Mouse (Mus musculus): ENCODE results near the gene Zbtb39.

Gene Zbtb39

DNA sequence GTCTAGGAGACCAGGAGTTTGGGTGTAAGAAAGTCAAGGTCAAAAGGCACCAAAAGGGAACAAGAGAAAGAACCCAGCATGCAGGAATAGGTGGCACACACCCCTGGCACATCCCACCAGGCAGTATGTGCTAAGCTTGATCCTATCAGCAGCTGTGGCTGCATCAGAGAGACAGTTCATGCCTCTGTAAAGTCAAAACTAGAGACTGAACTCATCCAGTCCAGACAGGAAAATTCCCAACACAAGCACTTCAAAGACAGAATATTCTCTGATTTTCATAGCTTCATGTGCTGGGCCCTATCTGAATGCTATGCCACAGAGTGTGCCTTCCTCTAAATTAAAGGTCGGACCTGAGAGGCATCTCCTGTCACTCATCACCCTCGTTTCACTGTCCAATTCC, 1.8 kb upstream of the Zbtb39 start:
- 36% methylated on average over 2 of the region's 2 CpGs for WGBS

DNA sequence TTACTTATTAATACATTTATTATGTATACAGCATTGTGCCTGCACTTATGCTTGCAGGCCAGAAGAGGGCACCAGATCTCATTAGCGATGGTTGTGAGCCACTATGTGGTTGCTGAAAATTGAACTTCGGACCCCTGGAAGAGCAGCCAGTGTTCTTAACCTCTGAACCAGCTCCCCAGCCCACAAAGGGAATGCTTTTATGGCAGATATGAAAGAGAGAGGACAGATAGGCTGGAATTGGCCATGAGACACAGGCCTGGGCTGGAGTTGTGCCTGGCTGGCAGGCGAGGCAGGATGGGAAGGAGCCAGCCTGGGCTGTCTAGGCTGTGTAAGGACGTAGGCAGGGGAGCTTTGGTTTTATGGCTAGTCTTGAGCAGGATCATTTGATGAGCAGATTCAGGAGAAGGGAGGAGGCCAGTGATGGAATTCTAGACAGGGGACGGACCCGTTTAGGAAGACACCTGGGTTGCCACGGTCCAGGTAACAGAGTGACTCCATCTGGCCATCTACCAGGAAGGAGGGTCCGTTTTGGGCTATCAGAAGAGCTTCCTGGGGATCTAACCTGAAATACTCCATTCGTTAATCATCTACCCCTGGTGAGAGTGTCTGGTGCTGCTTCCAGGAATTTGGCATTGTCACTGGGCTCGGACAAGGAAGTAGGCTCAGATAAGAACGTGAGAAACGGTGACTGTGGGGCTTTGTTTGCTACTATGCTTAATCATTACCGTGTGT, 1.0 kb upstream of the Zbtb39 start:
- WGBS, result 46% methylated on average over 13 of the region's 13 CpGs

DNA sequence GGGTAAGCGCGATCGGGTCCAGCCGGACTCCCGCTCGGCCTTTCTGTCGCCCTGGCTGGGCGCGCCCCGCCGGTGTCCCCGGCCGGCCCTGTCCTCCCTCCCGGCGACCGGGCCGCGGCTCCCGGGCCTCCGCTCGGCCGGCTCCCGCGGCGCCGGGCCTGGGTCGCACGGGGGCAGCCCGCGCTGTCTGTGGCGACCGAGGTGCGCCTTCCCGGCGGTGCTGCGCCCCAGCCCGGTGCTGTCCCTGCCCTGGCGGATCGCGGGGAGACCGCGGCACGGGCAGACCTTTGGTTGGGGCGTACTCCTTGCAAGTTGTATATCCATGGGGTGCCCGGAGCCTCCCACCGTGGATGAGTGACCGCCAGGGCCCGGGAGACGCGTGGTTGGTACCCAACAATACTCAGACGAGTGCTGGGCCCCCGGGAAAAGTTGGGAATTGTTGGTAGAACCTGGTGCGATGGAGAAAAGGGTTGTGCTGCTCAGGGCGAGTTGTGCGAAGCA, 373 bp downstream of the Zbtb39 start:
- 1% methylated on average over 45 of the region's 55 CpGs for WGBS

DNA sequence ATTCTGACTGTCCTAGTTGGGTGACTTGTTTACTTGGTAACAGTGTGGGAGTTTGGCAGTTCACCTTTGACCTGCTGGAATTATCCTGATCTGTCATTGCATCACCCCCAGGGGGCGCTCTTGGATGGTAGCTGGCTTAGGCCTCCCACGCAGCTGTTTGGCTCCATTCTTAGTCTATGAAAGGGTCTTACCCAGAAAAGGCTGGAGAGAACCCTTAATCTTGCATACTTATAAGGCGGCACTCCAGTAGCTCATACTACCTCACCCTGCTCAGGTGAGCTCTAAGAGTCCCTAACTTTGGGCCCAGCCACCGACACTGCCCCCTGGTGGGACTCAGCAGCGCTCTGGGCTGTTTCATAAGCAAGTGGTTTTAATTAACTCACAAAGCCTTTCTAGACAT, 5.3 kb downstream of the Zbtb39 start:
- 61% methylated on average over 5 of the region's 5 CpGs for WGBS

DNA sequence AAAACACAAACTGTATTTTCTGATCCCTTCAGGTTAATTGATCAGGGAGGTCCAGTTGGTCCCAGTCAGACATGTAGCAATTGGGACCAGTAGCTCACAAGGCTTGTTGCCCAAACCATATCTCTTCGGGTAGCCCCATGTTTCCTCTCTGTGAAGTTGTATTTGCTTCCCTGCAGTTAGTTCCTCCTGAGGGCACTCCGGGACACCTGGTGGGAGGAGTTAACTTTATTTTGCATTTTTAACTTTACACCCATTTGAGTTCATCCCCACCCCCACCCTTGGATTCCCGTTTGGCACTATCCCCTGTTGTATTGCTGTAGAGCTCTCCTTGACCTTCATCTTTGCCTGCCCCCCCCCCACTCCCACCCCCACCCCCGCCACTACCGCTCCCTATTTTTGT, 6.5 kb downstream of the Zbtb39 start:
- WGBS, result 77% methylated on average over 5 of the region's 5 CpGs

DNA sequence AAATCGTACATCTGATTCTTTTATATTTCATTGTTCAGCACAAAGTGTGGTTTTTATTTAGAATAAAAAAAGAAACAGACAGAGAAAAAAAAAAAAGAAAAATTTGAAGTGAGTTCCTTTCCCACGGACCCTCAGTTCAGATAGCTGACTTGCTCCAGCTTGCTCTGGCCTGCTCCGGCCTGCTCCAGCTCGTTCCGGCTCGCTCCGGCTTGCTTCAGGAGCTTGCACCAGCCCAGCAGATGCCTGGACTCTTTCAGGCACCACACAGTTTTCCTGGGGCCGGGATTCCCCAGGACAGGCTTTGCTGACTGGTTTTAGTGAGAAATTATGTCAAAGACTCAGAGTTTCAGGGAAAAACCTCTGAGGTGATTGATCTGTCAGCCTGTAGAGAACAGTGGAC, 7.9 kb downstream of the Zbtb39 start:
- WGBS, result 88% methylated on average over 8 of the region's 8 CpGs

DNA sequence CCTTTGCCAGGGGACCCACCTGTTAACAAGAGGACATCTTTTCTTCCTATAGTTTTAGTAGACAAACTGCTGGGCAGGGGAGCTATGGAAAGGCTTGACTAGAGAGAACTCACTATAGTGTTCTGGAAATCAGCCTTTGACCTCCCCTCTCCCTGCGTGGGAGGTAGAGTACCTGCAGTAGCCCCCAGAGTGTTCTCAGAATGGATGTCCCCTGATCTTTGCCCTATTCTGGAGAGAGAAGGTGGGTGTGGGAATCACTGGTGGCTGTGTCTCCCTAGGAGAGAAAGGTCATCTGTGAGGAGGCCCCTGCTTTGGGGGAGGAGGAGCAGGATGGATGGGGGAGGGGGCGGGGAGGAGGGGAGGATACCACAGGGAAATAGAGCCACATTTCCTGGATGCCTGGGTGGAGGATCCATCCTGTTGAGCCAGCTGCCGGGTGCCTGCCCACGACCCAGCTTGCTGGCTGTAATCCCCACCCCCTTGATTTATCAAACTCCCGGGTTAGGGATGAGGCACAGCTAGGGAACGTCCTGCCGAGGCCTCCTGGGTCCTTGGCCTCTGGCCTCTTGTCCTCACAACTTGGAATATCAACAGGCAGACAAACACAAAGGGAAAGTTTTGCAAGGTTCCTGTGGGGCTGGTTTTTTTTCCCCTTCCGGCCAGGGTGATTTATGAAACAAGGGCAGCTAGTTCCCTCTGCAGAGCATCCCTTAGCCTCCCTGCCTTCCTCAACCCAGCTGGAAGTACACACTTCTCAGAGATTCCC, 9.7 kb downstream of the Zbtb39 start:
- 25% methylated on average over 8 of the region's 8 CpGs for WGBS

DNA sequence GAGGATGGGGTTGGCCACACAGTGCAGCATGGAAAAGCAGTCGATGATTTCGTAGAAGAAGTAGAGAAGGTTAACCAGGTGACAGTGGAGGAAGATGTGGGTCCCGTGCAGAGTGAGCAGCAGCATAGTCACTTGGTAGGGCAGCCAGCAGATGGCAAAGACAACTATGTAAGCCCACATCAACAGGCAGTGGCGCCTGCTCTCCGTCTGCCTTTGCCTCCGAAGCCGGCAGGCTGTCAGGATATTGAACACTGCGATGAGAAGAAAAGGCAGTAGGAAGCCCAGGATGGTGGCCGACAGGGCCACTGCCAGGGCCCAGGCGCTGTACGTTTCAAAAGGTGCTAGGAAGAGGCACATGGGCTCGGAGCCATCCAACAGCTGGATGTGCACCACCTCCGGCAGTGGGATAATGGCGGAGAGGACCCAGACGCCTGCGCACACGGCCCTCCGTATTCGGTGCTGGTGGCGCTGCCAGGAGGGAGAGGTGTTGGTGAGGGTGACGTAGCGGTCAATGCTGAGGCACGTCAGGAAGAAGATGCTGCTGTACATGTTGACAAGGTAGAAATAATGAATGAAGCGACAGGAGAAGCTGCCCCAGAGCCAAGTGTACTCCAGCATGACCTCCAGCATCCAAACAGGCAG, 10.9 kb downstream of the Zbtb39 start:
- WGBS, result 50% methylated on average over 24 of the region's 24 CpGs

DNA sequence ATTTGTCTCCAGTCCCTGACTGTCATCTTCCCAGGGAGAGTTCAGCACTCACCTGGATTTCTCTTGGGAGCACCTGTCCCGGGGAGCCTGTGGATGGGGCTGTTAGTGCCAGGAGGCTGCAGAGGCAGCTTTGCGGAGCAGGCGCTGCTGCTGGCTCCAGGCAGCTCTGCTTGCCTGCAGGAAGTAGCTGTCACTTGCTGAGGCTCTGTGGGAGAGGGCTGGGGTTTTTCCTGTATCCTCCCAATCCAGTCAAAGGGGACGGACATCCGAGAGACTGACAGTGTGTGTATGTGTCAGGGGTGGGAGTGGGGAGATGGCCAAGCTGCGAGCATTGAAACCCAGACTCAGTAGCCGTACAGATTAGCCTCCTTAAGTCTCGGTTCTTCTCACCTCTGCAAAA, 12.2 kb downstream of the Zbtb39 start, which contains the start of gene Gpr182:
Gene Gpr182, minus strand, starts transcription at position 185 of the 400 bp plus-strand sequence.
- WGBS, result 68% methylated on average over 8 of the region's 8 CpGs

DNA sequence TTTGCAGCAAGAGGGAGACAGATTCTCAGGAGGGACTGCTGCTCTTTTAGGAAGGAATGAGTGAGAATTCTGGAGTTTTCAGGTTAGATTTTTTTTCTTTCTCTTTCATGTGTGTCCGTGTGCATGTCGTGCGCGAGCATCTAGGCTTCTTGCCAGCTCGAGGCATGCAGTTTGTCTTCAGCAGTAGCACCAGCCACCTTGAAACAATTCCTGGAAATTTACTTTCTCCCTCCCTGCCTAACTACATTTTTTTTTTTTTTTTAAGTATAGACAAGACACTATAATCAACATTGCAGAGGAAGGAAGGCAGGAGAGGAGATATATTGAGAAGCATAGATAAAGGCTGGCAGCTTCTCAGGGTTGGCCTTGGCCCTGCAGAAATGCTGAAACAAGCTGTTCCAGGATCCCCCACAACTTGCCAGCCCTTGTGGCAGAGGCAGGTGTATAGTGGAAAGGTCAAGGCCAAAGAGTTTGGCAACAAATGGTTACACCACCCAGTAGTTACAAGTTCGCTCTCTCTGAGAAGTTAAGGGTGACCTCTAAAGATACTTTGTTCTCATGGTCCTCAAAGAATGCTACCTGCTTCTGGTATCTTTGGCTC, 15.3 kb downstream of the Zbtb39 start:
- 64% methylated on average over 6 of the region's 6 CpGs for WGBS

DNA sequence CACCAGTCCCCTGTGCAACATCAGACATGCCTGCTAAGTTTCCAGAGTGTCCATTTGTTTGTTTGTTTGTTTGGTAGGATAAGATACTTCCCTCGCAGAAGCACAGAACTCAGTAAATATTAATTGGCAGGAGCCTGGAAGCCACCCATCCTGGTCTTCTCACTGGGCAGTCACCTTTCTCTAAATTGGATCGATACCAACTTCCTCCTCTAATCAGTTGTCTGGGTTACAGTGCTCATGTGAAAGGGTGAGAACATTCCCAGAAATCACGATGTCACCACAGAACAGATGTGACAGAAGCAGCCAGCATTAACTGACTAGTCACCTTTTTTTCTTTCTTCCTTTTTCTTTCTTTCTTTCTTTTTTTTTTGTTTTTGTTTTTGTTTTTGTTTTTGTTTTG, 15.9 kb downstream of the Zbtb39 start:
- whole genome bisulfite sequencing, result 63% methylated on average over 3 of the region's 3 CpGs

DNA sequence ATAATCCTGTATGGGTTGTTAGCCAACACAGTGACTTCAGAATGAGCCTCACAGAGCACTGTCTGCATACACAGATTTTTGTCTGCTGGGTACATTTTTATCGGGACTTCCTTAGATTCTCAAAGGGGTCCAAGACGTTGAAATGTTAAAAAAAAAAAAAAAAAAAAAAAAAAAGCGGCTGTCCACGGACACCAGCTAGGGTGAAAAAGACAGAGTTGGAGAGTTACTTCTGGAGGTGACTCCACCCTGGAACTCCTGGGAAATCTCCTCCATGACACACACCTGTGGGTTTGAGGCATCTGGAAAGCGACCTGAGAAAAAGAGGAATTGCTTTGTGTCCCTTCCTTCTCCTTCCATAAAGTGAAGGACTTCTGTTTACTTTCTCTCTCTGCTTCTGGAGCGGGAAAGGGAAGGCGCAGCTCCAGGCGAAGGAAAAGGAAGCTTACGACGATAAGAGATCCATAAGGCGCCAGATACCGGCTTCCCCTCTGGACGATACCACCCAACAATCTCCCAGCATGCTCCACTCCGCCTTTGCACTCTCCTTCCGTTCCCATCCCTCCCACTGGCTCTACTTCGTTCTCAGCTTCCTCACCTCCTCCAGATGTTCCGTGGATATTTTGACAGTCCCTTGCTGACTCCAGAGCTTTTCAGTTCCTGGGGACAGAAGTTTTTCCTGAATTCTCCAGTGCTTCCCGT, 16.6 kb downstream of the Zbtb39 start:
- WGBS, result 47% methylated on average over 18 of the region's 18 CpGs

DNA sequence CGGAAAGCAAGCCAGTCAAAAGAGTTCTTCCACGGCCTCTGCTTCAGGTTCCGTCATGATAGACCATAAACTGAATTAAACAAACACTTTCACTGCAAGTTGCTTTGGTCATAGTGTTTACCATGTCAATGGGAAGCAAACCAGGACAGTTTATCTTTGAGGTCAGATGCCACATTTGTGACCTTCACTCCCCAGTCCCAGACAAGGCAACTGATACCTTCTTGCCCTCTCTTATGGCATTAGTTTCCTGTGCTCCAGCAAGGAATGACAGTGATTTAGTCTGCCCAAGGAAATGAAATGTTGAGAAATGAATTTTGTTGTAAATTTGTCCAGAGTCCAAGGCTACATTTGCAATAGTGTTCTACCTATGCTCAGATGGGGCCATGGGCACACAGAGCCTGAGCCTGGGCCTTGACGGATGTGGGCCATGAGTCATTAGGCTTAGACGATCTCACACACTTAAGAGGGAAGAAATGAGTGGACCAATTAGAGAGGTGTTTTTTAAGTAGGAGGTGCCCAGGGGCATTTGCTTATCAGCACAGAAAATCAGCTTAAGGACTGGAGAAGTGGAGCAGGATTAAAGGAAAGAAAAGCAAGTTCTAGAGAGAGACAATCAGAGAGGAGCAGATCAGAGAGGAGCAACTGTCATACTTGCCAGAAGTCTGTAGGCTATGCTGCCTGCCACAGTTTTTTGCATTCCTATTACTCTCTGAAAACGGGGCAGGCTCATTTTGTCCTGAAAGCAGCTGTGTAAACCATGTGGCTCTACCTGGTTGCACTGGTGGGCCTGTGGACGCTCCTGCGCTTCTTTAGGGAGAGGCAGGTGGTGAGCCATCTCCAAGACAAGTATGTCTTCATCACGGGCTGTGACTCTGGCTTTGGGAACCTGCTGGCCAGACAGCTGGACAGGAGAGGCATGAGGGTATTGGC, 20.1 kb downstream of the Zbtb39 start, which contains the start of the genes Rdh1 and Rdh16f1:
Gene Rdh1, plus strand, starts transcription at position 541 of the 930 bp plus-strand sequence.
Gene Rdh16f1, plus strand, starts transcription at position 607 of the 930 bp plus-strand sequence.
- WGBS, result 81% methylated on average over 9 of the region's 9 CpGs

DNA sequence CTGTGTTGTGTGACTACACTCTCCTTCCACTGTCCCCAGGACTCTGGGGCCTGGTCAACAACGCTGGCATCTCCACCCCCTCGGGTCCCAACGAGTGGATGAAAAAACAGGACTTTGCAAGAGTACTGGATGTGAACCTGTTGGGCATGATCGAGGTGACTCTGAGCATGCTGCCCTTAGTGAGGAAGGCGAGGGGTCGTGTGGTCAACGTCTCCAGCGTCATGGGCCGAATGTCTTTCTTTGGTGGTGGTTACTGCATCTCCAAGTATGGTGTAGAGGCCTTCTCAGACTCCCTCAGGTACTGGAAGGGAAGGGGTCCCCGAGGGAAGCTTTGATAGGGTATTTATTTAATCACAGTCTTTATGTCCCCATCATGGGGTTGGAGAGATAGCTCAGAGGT, 23.6 kb downstream of the Zbtb39 start:
- WGBS, result 91% methylated on average over 10 of the region's 10 CpGs

DNA sequence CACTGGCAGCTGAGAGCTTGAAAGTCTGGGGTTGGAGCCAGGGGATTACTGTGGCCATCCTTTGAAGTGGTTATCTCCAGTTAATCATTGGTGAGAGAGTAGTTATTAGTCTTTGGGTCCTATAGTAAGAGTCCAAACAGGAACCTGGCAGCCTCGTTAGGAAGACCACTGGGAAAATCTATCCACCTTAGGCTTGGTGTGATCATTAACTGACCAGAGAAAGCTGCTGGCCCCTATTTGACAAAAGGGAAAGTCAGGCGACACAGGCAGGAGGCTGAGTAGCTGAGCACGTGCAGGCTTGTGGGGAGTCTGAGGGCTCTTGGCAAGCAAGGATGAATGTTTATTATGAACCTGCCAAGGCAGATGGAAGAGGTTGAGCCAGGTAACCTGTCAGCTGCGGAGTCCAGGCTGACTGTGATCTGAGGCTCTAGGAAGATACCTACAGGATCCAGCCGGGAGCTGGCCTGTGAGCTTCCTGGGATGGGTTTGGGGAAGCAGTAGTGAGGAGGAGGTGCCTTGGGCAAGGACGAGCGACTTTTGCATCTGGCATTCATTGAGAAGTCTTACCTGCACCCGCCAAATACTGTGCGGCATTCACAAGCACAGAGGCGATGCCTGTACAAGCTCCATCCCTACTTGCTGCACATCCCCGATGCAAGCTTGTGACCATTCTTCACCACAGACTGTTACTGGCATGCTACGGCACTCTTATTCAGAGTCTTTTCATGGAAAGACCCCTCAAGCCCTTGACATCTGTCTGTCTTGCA, 24.8 kb downstream of the Zbtb39 start:
- 69% methylated on average over 12 of the region's 12 CpGs for WGBS

DNA sequence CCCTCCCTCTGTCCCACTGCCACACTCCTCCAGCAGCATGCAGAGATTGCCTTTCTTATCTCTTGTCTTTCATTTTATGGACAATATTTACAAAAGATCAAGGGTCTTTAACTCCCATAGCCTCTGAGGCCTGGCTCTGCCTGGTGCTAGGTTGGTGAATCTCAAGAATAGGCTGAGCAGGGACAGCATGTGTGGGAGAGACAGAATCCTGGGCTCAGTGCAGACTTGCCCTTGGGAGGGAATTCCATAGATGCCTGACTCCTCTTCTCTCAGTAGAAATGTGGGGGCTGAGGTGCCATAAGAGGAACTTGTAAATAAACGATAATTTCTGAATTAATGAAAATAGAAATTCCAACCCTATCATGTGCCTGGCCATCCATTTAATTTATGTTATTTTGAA, 27.2 kb downstream of the Zbtb39 start:
- 77% methylated on average over 1 of the region's 1 CpGs for WGBS

DNA sequence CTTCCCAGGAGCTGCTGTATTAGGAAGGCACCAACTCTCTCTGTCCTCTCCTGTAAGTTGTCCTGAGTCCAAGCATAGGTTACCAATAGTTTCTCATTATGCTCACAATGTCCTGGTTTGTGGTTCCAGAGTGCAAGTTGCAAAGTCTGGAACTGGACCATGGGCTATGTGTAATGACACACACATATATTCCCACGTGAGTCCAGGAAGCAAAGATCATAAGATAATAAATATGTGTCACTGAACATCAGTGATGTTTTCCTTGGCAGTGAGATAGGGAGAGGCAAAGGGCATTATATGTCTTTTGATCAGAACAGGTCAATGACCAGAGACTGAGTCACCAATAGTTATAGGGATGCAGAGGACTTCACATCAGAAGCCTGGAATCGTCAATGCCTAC, 36.7 kb downstream of the Zbtb39 start, which contains the start of gene Rdh9:
Gene Rdh9, plus strand, starts transcription at position 376 of the 400 bp plus-strand sequence.
- WGBS, result 88% methylated on average over 2 of the region's 2 CpGs

DNA sequence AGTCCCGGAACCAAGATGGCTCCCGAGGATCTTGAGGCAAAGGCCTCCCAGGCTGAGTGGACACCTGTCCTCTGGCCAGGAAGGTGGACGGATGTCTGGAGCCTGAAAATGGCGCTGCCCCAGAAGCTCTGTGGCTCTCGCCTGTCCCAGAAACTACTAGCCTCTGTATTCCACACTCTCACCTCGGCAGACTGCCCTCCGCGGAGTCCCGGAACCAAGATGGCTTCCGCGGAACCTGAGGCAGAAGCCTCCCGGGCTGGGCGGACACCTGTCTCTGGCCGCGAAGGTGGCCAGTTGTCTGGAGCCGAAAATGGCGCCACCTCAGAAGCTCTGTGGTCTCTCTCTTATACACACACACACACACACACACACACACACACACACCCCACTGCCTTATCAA, 43.0 kb downstream of the Zbtb39 start:
- 97% methylated on average over 17 of the region's 17 CpGs for WGBS

DNA sequence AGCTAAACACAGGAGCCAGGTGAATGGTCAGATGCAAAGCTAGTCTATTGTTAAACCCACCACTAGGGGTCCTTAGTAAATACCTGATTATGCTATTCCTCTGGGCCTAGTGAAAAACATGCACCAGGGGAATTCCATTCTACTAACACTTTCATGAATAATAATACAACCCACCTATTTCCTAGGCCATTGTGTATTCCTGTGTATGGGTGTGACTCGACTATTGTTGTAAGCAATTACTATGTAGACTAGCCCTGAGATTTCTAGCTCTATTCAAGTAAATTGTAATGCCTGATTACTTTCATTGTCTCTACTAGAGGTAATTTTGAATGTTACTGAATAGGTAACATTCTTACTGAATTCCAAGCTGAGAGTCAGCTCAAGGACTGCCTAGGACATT, 46.1 kb downstream of the Zbtb39 start:
- WGBS, result 75% methylated on average over 1 of the region's 1 CpGs

Data from cerebral cortex, adult 2 months (tissue).